Mouse (Mus musculus) B cell, adult 2 months (primary cell): Measurements from ENCODE around the gene Prps1l1.

ENCODE experiments used
- DNase-seq, 2 experiments: peaks; one replicate each; pipeline ENCODE4 v3.0.0; 2022

Prps1l1 gene

GRCm38 (mm10) chr12:35027533-35027932, 43.0 kb downstream of the Prps1l1 start:
- DNase-seq: no peak
